Comparison of ENCODE assay signal across 14 mouse cellular contexts in the genomic region with DNA sequence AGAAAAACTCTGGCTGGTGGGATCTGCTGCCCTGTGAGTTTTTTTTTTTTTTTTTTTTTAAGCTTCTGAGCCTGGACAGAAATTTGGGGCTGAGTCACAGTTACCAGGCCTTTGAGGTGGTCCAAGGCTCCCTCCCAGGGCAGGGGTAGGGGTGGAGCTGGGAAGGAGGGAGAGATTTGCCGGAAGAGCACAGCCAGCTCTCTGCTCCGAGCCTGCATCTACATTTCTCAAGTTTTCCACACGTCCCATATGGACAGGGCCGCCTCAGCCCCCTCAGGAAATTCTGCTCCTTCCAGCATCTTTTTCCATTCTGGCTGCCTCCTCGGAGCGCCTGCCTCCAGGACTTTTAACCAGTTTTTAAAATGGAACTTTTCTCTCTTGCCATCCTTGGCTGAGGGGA. TPM values are rescaled to one million over a fixed set of nuclear protein-coding genes. Genes with fewer than 3 reads are reported as not detected.
DNase-seq lines count a peak whose midpoint lies in the region; ATAC-seq and TF ChIP-seq lines count a peak whose summit lies in the region.
"Had no signal": no experiment of that assay in that cellular context is flagged by ENCODE, and none has a peak within 500 bp of the region (broad histone marks: within the 10 kb centered on the region; RNA-seq: fewer than 3 reads in every experiment).

No protein-coding gene starts in this region.

- DNase-seq in cerebellum, adult 2 months = no peak
- no peak for DNase-seq in cerebellum, postnatal 36 days
- no peak for DNase-seq in hindbrain, embryonic 10.5 days (ENCODE audit: low spot score)
- DNase-seq in hindbrain, embryonic 14.5 days (ENCODE audit: low spot score) = no peak
- peak; percentile 45 for DNase-seq in embryo, embryonic 10.5 days (ENCODE audit: low spot score)
- peak; percentile 67 for DNase-seq in limb, embryonic 14.5 days (ENCODE audit: low spot score)
- DNase-seq in frontal cortex, adult 2 months (ENCODE audit: extremely low spot score in 1 of 2, low spot score in 1 of 2) = no peak
- no peak for DNase-seq in natural killer cell, adult 2 months (ENCODE audit: low spot score in 2 of 2)
- DNase-seq: cerebellum, postnatal 14 days; spleen, adult 18-20 months; thymus, postnatal 4 days had no signal

- TF ChIP-seq POLR2A in cerebellum, adult 2 months (IDR thresholded peaks at IDR 0.05; ENCODE audit: borderline replicate concordance, insufficient read depth, low read length) = no peak
- no peak for TF ChIP-seq POLR2A in limb, embryonic 14.5 days (IDR thresholded peaks at IDR 0.05; ENCODE audit: borderline replicate concordance, extremely low read depth, insufficient read depth, insufficient read length)

- 47% methylated on average over 6 of the region's 6 CpGs for WGBS in cerebellum, adult 2 months
- WGBS in hindbrain, embryonic 10.5 days = 48% methylated on average over 6 of the region's 6 CpGs
- WGBS in hindbrain, embryonic 14.5 days = 49% methylated on average over 6 of the region's 6 CpGs
- whole genome bisulfite sequencing in limb, embryonic 14.5 days = 12% methylated on average over 6 of the region's 6 CpGs

- H3K9ac ChIP-seq in hindbrain, embryonic 14.5 days = no peak overlapping the region
- 0 out of 2 replicates have a peak overlapping the region, but pooled peaks have one; percentile 21 for H3K9ac ChIP-seq in limb, embryonic 14.5 days (ENCODE audit: low read depth, low read length, severe bottlenecking)
- H3K9ac ChIP-seq: kidney, embryonic 15.5 days; liver, embryonic 12.5 days had no signal

- no peaks in the 10 kb centered on the region for H3K27me3 ChIP-seq in cerebellum, adult 2 months (ENCODE audit: control insufficient read depth, insufficient read depth, low read length)
- peaks cover 12% of the 10 kb centered on the region for H3K27me3 ChIP-seq in hindbrain, embryonic 10.5 days (ENCODE audit: insufficient read depth, poor library complexity, severe bottlenecking)
- H3K27me3 ChIP-seq in hindbrain, embryonic 14.5 days (ENCODE audit: control insufficient read depth, insufficient read depth, low read length) = no peaks in the 10 kb centered on the region
- H3K27me3 ChIP-seq in limb, embryonic 14.5 days (ENCODE audit: control insufficient read depth, insufficient read depth, low read length) = no peaks in the 10 kb centered on the region
- H3K27me3 ChIP-seq: kidney, embryonic 15.5 days had no signal

- H3K27ac ChIP-seq in cerebellum, adult 2 months (ENCODE audit: insufficient read depth, low read length) = peak overlapping the region; percentile 70; the same call in 1 of the 2 replicates
- peak overlapping the region; percentile 74 for H3K27ac ChIP-seq in hindbrain, embryonic 10.5 days
- no peak overlapping the region for H3K27ac ChIP-seq in hindbrain, embryonic 14.5 days
- peak overlapping the region; percentile 77 for H3K27ac ChIP-seq in limb, embryonic 14.5 days (replicated peaks; ENCODE audit: low read depth, low read length)
- H3K27ac ChIP-seq: kidney, embryonic 15.5 days; liver, embryonic 12.5 days had no signal

- TF ChIP-seq CTCF in cerebellum, adult 2 months (IDR thresholded peaks at IDR 0.05; ENCODE audit: borderline replicate concordance, insufficient read depth, low read depth, low read length) = no peak

- no peak for ATAC-seq in hindbrain, embryonic 14.5 days (ENCODE audit: low FRiP score)
- peak; percentile 70 for ATAC-seq in limb, embryonic 14.5 days (ENCODE audit: low FRiP score, low read depth)
- ATAC-seq: forebrain, embryonic 14.5 days; liver, embryonic 12.5 days had no signal

- H3K9me3 ChIP-seq in hindbrain, embryonic 10.5 days = no peaks in the 10 kb centered on the region
- H3K9me3 ChIP-seq in hindbrain, embryonic 14.5 days (ENCODE audit: control insufficient read depth, low read length) = no peaks in the 10 kb centered on the region
- H3K9me3 ChIP-seq in limb, embryonic 14.5 days (ENCODE audit: control insufficient read depth, low read length) = no peaks in the 10 kb centered on the region
- H3K9me3 ChIP-seq: kidney, embryonic 15.5 days; liver, embryonic 12.5 days had no signal

- H3K4me1 ChIP-seq in cerebellum, adult 2 months (ENCODE audit: control insufficient read depth, insufficient read depth, low read length) = peaks cover 42% of the 10 kb centered on the region
- peaks cover 36% of the 10 kb centered on the region for H3K4me1 ChIP-seq in hindbrain, embryonic 10.5 days (replicated peaks)
- no peaks in the 10 kb centered on the region; the same call in 1 of the 2 replicates for H3K4me1 ChIP-seq in hindbrain, embryonic 14.5 days (replicated peaks; ENCODE audit: control insufficient read depth, insufficient read depth, low read length)
- peaks cover 33% of the 10 kb centered on the region for H3K4me1 ChIP-seq in limb, embryonic 14.5 days (ENCODE audit: control insufficient read depth, insufficient read depth, low read length)
- H3K4me1 ChIP-seq: liver, embryonic 12.5 days had no signal

- H3K36me3 ChIP-seq in hindbrain, embryonic 10.5 days = peaks cover 4% of the 10 kb centered on the region; the same call in 1 of the 2 replicates
- H3K36me3 ChIP-seq in hindbrain, embryonic 14.5 days (replicated peaks; ENCODE audit: control insufficient read depth, insufficient read depth) = peaks cover 55% of the 10 kb centered on the region
- H3K36me3 ChIP-seq in limb, embryonic 14.5 days (ENCODE audit: control insufficient read depth, insufficient read depth, low read length) = peaks cover 65% of the 10 kb centered on the region
- H3K36me3 ChIP-seq: kidney, embryonic 15.5 days; liver, embryonic 12.5 days had no signal

- H3K4me2 ChIP-seq in hindbrain, embryonic 14.5 days (replicated peaks) = no peak overlapping the region
- 0 out of 2 replicates have a peak overlapping the region, but pooled peaks have one; percentile 7 for H3K4me2 ChIP-seq in limb, embryonic 14.5 days (replicated peaks; ENCODE audit: low read depth, low read length, severe bottlenecking)
- H3K4me2 ChIP-seq: kidney, embryonic 15.5 days; liver, embryonic 12.5 days had no signal

- H3K4me3 ChIP-seq in cerebellum, adult 2 months (replicated peaks; ENCODE audit: insufficient read depth, low read depth, low read length) = no peak overlapping the region
- no peak overlapping the region for H3K4me3 ChIP-seq in hindbrain, embryonic 10.5 days
- no peak overlapping the region for H3K4me3 ChIP-seq in hindbrain, embryonic 14.5 days (replicated peaks; ENCODE audit: low read length)
- H3K4me3 ChIP-seq in limb, embryonic 14.5 days (replicated peaks; ENCODE audit: low read length) = no peak overlapping the region
- H3K4me3 ChIP-seq: kidney, embryonic 15.5 days; liver, embryonic 12.5 days had no signal

RNA-seq across cellular contexts. Expression of a gene that starts 22.6 kb away (rescaled TPM):
- 159 and 176 TPM in 2 replicates for polyA plus RNA-seq in cerebellum, adult 2 months (2012; rRNA removed)
- 56.3 and 69.4 TPM in 2 replicates for polyA plus RNA-seq in hindbrain, embryonic 10.5 days (2016; fragmentation: Nextera tagmentation; extraction: Ambion mirVana)
- 47.5 and 49.1 TPM in 2 replicates for polyA plus RNA-seq in hindbrain, embryonic 14.5 days (2014; fragmentation: Nextera tagmentation; extraction: Ambion mirVana)
- polyA plus RNA-seq in limb, embryonic 14.5 days (2012; rRNA removed) = 196 and 266 TPM in 2 replicates
- 39.5 and 46.5 TPM in 2 replicates for polyA plus RNA-seq in limb, embryonic 14.5 days (2014; fragmentation: Nextera tagmentation; extraction: Ambion mirVana)
- polyA plus RNA-seq in frontal cortex, adult 2 months (2012; rRNA removed) = 164 and 170 TPM in 2 replicates

RNA-seq across cellular contexts. Expression of a gene that starts 23.6 kb away (rescaled TPM):
- 1,410 and 1,576 TPM in 2 replicates for polyA plus RNA-seq in cerebellum, adult 2 months (2012; rRNA removed)
- polyA plus RNA-seq in hindbrain, embryonic 10.5 days (2016; fragmentation: Nextera tagmentation; extraction: Ambion mirVana) = 12.3 and 17.0 TPM in 2 replicates
- polyA plus RNA-seq in hindbrain, embryonic 14.5 days (2014; fragmentation: Nextera tagmentation; extraction: Ambion mirVana) = 123 and 132 TPM in 2 replicates
- polyA plus RNA-seq in limb, embryonic 14.5 days (2012; rRNA removed) = 318 and 459 TPM in 2 replicates
- polyA plus RNA-seq in limb, embryonic 14.5 days (2014; fragmentation: Nextera tagmentation; extraction: Ambion mirVana) = 46.0 and 60.1 TPM in 2 replicates
- 1,288 and 1,302 TPM in 2 replicates for polyA plus RNA-seq in frontal cortex, adult 2 months (2012; rRNA removed)

RNA-seq across cellular contexts. Expression of a gene that starts 41.7 kb away (rescaled TPM):
- polyA plus RNA-seq in cerebellum, adult 2 months (2012; rRNA removed) = 242 and 270 TPM in 2 replicates
- polyA plus RNA-seq in hindbrain, embryonic 10.5 days (2016; fragmentation: Nextera tagmentation; extraction: Ambion mirVana) = 488 and 544 TPM in 2 replicates
- polyA plus RNA-seq in hindbrain, embryonic 14.5 days (2014; fragmentation: Nextera tagmentation; extraction: Ambion mirVana) = 192 and 221 TPM in 2 replicates
- polyA plus RNA-seq in limb, embryonic 14.5 days (2012; rRNA removed) = 272 and 324 TPM in 2 replicates
- 221 and 244 TPM in 2 replicates for polyA plus RNA-seq in limb, embryonic 14.5 days (2014; fragmentation: Nextera tagmentation; extraction: Ambion mirVana)
- 267 and 274 TPM in 2 replicates for polyA plus RNA-seq in frontal cortex, adult 2 months (2012; rRNA removed)

RNA-seq across cellular contexts. Expression of a gene that starts 42.3 kb away (rescaled TPM):
- 74.0 TPM in 2 replicates for polyA plus RNA-seq in cerebellum, adult 2 months (2012; rRNA removed)
- 20.2 and 22.6 TPM in 2 replicates for polyA plus RNA-seq in hindbrain, embryonic 10.5 days (2016; fragmentation: Nextera tagmentation; extraction: Ambion mirVana)
- polyA plus RNA-seq in hindbrain, embryonic 14.5 days (2014; fragmentation: Nextera tagmentation; extraction: Ambion mirVana) = 26.4 and 29.6 TPM in 2 replicates
- 56.4 and 63.1 TPM in 2 replicates for polyA plus RNA-seq in limb, embryonic 14.5 days (2012; rRNA removed)
- 32.4 and 33.3 TPM in 2 replicates for polyA plus RNA-seq in limb, embryonic 14.5 days (2014; fragmentation: Nextera tagmentation; extraction: Ambion mirVana)
- 59.2 and 66.6 TPM in 2 replicates for polyA plus RNA-seq in frontal cortex, adult 2 months (2012; rRNA removed)

RNA-seq across cellular contexts. Expression of a gene that starts 52.2 kb away (rescaled TPM):
- polyA plus RNA-seq in cerebellum, adult 2 months (2012; rRNA removed) = 284 and 338 TPM in 2 replicates
- polyA plus RNA-seq in hindbrain, embryonic 10.5 days (2016; fragmentation: Nextera tagmentation; extraction: Ambion mirVana) = 41.4 and 66.7 TPM in 2 replicates
- polyA plus RNA-seq in hindbrain, embryonic 14.5 days (2014; fragmentation: Nextera tagmentation; extraction: Ambion mirVana) = 170 and 175 TPM in 2 replicates
- polyA plus RNA-seq in limb, embryonic 14.5 days (2012; rRNA removed) = 51.3 and 76.1 TPM in 2 replicates
- polyA plus RNA-seq in limb, embryonic 14.5 days (2014; fragmentation: Nextera tagmentation; extraction: Ambion mirVana) = 55.3 and 66.9 TPM in 2 replicates
- polyA plus RNA-seq in frontal cortex, adult 2 months (2012; rRNA removed) = 396 and 571 TPM in 2 replicates

Comparison
In these comparisons a context has a peak if more than half of its experiments do, and no peak if none do; other contexts are left out.
1. DNase-seq: peak in embryo, embryonic 10.5 days (single experiment) and limb, embryonic 14.5 days (single experiment); none in cerebellum, adult 2 months (0 of 2), cerebellum, postnatal 36 days (0 of 2), hindbrain, embryonic 10.5 days (single experiment), hindbrain, embryonic 14.5 days (single experiment), frontal cortex, adult 2 months (0 of 2) and natural killer cell, adult 2 months (0 of 2).